Mouse (Mus musculus) left cerebral cortex, adult 9 months (tissue): ENCODE measurements around the gene Ndufa4l2.

ENCODE experiments used
- DNase-seq, 2 experiments: peaks; one replicate each; pipeline ENCODE4 v3.0.0; 2022; ENCODE audit warnings: low spot score in 2 of 2

The Ndufa4l2 gene

GRCm38 (mm10) chr10:127514764-127515163, at the start of gene Ndufa4l2:
Gene Ndufa4l2 (plus strand): TSS chr10:127514967.
- DNase-seq, result no peak

GRCm38 (mm10) chr10:127471281-127471988, 43.3 kb upstream of the Ndufa4l2 start:
- no peak for DNase-seq

GRCm38 (mm10) chr10:127472722-127473121, 42.0 kb upstream of the Ndufa4l2 start:
- DNase-seq, result no peak

- no peak for DNase-seq
Measured at GRCm38 (mm10) chr10:127475175-127475574, 39.6 kb upstream of the Ndufa4l2 start.

- no peak for DNase-seq
Measured at GRCm38 (mm10) chr10:127476541-127476940, 38.2 kb upstream of the Ndufa4l2 start.

GRCm38 (mm10) chr10:127477301-127477700, 37.5 kb upstream of the Ndufa4l2 start:
- no peak for DNase-seq

GRCm38 (mm10) chr10:127479131-127479530, 35.6 kb upstream of the Ndufa4l2 start:
- DNase-seq, result peak in 1 of 2 experiments; percentile 53

GRCm38 (mm10) chr10:127480833-127481813, 33.6 kb upstream of the Ndufa4l2 start:
- peak in 1 of 2 experiments; percentile 74 for DNase-seq

- no peak for DNase-seq
Measured at GRCm38 (mm10) chr10:127485235-127485634, 29.5 kb upstream of the Ndufa4l2 start.

GRCm38 (mm10) chr10:127488856-127489255, 25.9 kb upstream of the Ndufa4l2 start:
- DNase-seq, result no peak

GRCm38 (mm10) chr10:127490160-127491127, 24.3 kb upstream of the Ndufa4l2 start:
- no peak for DNase-seq

- DNase-seq, result no peak
Measured at GRCm38 (mm10) chr10:127491128-127491512, 23.6 kb upstream of the Ndufa4l2 start.

- DNase-seq, result no peak
Measured at GRCm38 (mm10) chr10:127492118-127492517, 22.6 kb upstream of the Ndufa4l2 start.

GRCm38 (mm10) chr10:127496156-127496555, 18.6 kb upstream of the Ndufa4l2 start:
- no peak for DNase-seq

- no peak for DNase-seq
Measured at GRCm38 (mm10) chr10:127499516-127499915, 15.3 kb upstream of the Ndufa4l2 start.

- DNase-seq, result no peak
Measured at GRCm38 (mm10) chr10:127500042-127500441, 14.7 kb upstream of the Ndufa4l2 start.

GRCm38 (mm10) chr10:127500894-127501893, 13.6 kb upstream of the Ndufa4l2 start, which contains the start of gene Stac3:
Gene Stac3 (plus strand): TSS chr10:127501686.
- no peak for DNase-seq

- DNase-seq, result peak in 1 of 2 experiments; percentile 74
Measured at GRCm38 (mm10) chr10:127508239-127508638, 6.5 kb upstream of the Ndufa4l2 start.

- peak; percentile 53 to 83 for DNase-seq
Measured at GRCm38 (mm10) chr10:127509051-127509836, 5.5 kb upstream of the Ndufa4l2 start.
